Mouse (Mus musculus) layer of hippocampus, adult 2 months (tissue): ENCODE measurements around the gene Traf5. TPM values are rescaled to one million over a fixed set of nuclear protein-coding genes. Genes with fewer than 3 reads are reported as not detected.
A peak's percentile ranks its signal among the peaks of the same experiment; 100 is the strongest.

Source experiments
- DNase-seq, 2 experiments: peaks; one replicate each; pipeline ENCODE4 v3.0.0; 2022; ENCODE audit warnings: low spot score in 2 of 2
- H3K27ac ChIP-seq: fragments of 200-600 bp; 2 replicates; pipeline ENCODE4 v1.8.1; 2022
- H3K4me3 ChIP-seq: fragments of 200-600 bp; 2 replicates; pipeline ENCODE4 v1.8.1; 2022; ENCODE audit warnings: mild to moderate bottlenecking
- CTCF ChIP-seq: fragments of 200-600 bp; conservative IDR thresholded peaks from 2 replicates; pipeline ENCODE4 v1.8.1; 2022; ENCODE audit warnings: antibody characterized with exemption, mild to moderate bottlenecking, moderate library complexity
- long read RNA-seq, 2 experiments: library from polyadenylated mRNA; stranded (forward); transcript quantifications; one replicate each; pipeline ENCODE4 v2.0.0; 2021; ENCODE audit warnings: borderline mapping rate in 2 of 2
- total RNA-seq, 2 experiments: library from RNA; stranded (reverse); gene quantifications; 2 replicates each; pipeline ENCODE4 v1.2.3; 2021

Traf5 gene
- total RNA-seq = 1 to 10 TPM; 2.0 to 2.7 TPM
- long read RNA-seq, experiment 1, partial matches to known transcripts = 0 of 1 reads
- long read RNA-seq, experiment 1, other reads (novel, unspliced or antisense) = 1 of 1 reads
- long read RNA-seq, experiment 2, partial matches to known transcripts = 0 of 2 reads
- long read RNA-seq, experiment 2, other reads (novel, unspliced or antisense) = 2 of 2 reads

DNA sequence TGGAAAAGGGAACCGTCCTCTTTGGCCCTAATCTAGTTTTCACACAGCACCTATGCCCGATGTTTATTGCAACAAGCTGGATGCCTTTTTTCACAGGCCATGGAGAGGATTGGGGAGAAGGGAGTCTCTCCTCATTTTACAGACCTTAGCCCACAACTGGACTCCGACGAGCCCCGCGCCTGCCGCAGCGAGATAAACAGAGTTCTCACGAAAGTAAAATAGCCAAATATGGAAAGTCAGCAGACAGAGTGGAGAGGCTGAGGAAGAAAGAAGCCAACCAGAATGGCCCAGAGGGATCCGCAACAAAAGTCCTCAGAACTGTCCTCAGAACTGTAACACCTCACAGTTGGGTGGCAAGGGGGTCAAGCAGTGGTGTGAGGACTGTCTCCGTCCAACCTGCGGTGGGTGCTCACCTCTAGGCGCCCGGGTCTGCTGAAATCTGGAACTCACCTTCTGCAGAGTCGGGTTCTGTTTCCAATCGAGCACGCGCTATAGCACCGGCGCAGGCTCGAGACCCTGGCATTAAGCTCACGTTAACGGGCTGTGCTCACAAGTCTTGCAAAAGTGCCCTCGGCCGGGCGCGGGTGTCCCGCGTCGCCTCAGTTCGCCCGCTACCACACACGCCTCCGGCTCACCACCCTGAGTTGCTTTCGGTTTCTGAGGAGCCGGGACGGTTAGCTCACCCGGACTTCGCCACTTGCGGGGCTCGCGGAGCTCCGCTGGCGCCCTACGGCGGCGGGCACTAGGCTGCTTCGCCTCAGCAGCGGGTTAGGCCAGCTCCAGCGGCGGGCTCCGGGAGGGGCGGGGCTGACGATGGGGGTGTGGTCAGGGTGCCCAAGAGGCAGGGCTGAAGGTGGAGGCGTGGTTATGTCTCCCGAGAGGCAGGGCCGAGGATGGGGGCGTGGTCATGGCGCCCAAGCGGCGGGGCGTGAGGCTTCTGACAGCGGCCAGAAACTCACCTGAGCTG is at the start of gene Traf5:
Traf5 (minus strand) TSS at position 754 of the 967 bp plus-strand sequence.
- DNase-seq = peak; percentile 90 to 95
- TF ChIP-seq CTCF = no peak
- Histone ChIP-seq H3K4me3 (peak within 1 kb of the TSS; percentile 67), H3K27ac (peak within 1 kb of the TSS; percentile 80)

DNA sequence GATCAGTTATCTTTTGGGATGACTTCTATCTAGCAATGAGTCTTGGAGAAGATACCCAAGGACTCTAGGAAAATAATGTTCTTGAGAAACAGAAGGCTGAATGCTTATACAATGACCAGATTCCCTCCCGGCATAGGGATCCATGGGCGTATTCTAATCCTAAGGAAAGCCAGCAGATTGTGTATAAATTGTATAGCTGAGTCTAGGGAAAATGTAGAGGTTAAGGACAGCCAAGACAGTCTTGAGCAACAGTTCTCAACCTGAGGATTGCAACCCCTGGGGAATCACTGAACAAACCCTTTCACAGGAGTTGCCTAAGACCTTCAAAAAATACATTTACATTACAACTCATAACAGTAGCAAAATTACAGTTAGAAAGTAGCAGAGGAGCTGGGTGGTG is 48.0 kb upstream of the Traf5 start:
- Histone ChIP-seq H3K4me3 (no peak overlapping the region), H3K27ac (no peak overlapping the region)
- TF ChIP-seq CTCF = no peak
- DNase-seq = no peak

DNA sequence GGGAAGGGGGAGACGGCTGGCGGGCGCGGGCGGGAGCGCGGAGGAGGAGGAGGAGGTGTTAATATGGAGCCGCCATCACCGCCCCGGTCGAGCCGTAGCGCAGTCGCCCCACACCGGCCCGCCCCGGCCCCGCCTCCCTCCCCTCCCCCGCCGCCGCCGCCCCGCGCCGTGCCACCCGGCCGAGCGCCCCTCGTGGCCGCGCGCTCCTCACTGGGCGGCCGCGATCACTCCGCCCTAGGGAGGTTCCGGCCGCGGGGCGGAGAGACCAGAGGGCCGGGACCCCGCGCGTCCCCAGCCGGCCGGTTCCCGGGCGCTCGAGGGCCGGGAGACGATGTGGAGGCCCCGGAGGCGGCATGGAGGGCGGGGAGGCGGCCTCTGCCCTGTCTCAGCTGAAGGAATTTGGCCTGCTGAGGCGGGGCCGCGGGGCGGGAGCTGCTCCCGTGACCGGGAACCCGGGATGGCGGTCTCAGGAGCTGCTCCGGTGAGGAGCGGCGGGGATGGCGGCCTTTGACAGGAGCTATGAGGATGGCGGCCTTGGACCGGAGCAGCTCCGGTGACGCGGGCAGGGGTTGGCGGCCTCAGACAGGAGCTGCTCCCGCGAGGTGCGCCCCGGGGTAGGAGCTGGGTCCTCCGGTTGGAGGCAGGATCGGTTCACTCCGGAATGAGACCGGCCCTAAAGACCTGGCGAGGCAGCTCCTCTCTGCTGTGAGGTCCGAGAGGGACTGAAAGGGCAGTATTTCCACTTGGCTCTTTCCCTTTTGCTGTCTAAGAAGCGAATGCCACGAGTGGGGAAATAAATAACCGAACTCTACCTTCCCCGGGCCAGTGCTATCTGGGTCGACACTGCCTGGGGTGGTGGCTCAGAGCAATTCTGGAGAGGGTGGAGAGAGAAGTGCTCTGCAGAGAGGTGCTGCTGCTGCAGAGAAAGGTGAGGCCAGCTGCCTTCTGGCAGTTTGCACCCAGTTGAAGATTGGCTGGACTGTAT is 45.9 kb upstream of the Traf5 start, which contains the start of gene Rcor3:
Rcor3 (minus strand) TSS at position 137 of the 985 bp plus-strand sequence.
- peak; percentile 69 to 70 for DNase-seq
- TF ChIP-seq CTCF = peak; percentile 53
- H3K4me3 ChIP-seq = peak within 1 kb of the TSS; percentile 93
- peak within 1 kb of the TSS; percentile 99 for H3K27ac ChIP-seq

- TF ChIP-seq CTCF = no peak
- DNase-seq = peak in 1 of 2 experiments; percentile 22
- Histone ChIP-seq H3K4me3 (peak overlapping the region; percentile 93), H3K27ac (peak overlapping the region; percentile 99)
Observed at GRCm38 (mm10) chr1:192137291-192137925, 45.0 kb upstream of the Traf5 start.

GRCm38 (mm10) chr1:192136561-192137290 is 44.4 kb upstream of the Traf5 start:
- H3K27ac ChIP-seq = peak overlapping the region; percentile 99
- DNase-seq = peak; percentile 84 to 87
- TF ChIP-seq CTCF = peak; percentile 26
- peak overlapping the region; percentile 93 for H3K4me3 ChIP-seq

DNA sequence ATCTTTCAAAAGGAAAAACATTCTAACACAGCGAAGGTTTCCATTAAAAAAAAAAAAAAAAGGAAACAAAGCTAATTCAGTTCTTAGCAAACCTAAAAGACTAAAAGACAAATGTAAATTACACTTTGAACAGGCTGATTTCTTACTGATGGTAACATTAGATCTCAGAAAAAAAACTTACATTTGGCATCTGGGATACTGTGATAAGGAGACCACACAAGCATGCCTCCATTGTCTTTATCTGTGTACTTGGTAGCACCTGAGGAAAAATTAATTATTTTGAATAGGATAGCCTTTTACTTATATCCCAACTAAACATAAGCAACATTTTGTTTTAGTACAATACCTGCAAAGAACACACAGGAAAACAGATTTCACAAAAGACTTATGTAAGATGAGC is 37.8 kb upstream of the Traf5 start:
- no peak for TF ChIP-seq CTCF
- H3K4me3 ChIP-seq = no peak overlapping the region

GRCm38 (mm10) chr1:192128343-192128742 is 36.0 kb upstream of the Traf5 start:
- Histone ChIP-seq H3K4me3 (no peak overlapping the region), H3K27ac (no peak overlapping the region)
- no peak for TF ChIP-seq CTCF
- DNase-seq = no peak

More for the DNA sequence above, 37.8 kb upstream of the Traf5 start:
- no peak for DNase-seq
- no peak overlapping the region for H3K27ac ChIP-seq

DNA sequence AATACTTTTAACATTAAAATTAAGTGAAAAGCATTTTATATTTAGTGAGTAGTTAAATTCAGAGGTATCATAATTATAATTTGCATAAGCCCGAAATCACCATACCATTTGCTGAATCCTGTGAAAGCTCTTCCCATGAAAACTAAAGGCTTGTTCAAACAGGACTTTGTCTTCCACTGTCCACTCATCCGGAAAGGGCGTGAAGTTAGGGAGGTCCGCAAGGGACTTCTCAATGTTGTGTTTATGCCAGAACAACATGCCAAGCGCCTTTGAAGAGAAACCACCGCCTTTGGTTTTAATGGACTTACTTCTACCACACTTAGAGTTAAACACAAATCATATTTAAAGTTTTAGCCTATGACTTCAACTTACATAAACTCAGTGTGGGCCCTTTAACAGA is 33.4 kb upstream of the Traf5 start:
- TF ChIP-seq CTCF = no peak
- H3K27ac ChIP-seq = no peak overlapping the region
- no peak for DNase-seq
- H3K4me3 ChIP-seq = no peak overlapping the region

- DNase-seq = no peak
- Histone ChIP-seq H3K27ac (no peak overlapping the region), H3K4me3 (no peak overlapping the region)
- TF ChIP-seq CTCF = no peak
Observed at GRCm38 (mm10) chr1:192116262-192116661, 23.9 kb upstream of the Traf5 start.

- Histone ChIP-seq H3K4me3 (no peak overlapping the region), H3K27ac (no peak overlapping the region)
- DNase-seq = no peak
- no peak for TF ChIP-seq CTCF
Observed at GRCm38 (mm10) chr1:192115378-192115777, 23.0 kb upstream of the Traf5 start.

- H3K4me3 ChIP-seq = no peak overlapping the region
Observed at GRCm38 (mm10) chr1:192109169-192109568, 16.8 kb upstream of the Traf5 start.

More at GRCm38 (mm10) chr1:192109169-192109568, 16.8 kb upstream of the Traf5 start:
- DNase-seq = no peak
- H3K27ac ChIP-seq = no peak overlapping the region
- TF ChIP-seq CTCF = no peak
